Mouse (Mus musculus): ENCODE measurements around the gene Ermp1.

GRCm38 (mm10) chr19:29657033-29657432 is 8.8 kb upstream of the Ermp1 start:
- TF ChIP-seq CTCF (IDR thresholded peaks at IDR 0.05; ENCODE audit: insufficient read depth, low read depth, low read length) (no peak), POLR2A (IDR thresholded peaks at IDR 0.05; ENCODE audit: insufficient read depth, low read depth, low read length) (no peak)

All from olfactory bulb, adult 2 months (tissue).